Mouse (Mus musculus): ENCODE measurements around the gene Rnf114. TPM values are rescaled to one million over a fixed set of nuclear protein-coding genes. Genes with fewer than 3 reads are reported as not detected.

The Rnf114 gene
- polyA plus RNA-seq, 1 experiment from 2014 or later, result 111 TPM

GRCm38 (mm10) chr2:167539536-167540476 is 47.4 kb downstream of the Rnf114 start:
- Histone ChIP-seq H3K27ac (ENCODE audit: low read depth, low read length) (no peak overlapping the region), H3K36me3 (ENCODE audit: control insufficient read depth, insufficient read depth, low read length) (no peaks in the 10 kb centered on the region), H3K27me3 (ENCODE audit: control insufficient read depth, insufficient read depth, low read length) (peaks cover 8% of the 10 kb centered on the region), H3K9ac (replicated peaks; ENCODE audit: low read depth, low read length) (0 out of 2 replicates have a peak overlapping the region, but pooled peaks have one; percentile 32), H3K4me1 (ENCODE audit: control insufficient read depth, insufficient read depth, low read length) (peaks cover 9% of the 10 kb centered on the region; the same call in 1 of the 2 replicates), H3K4me3 (ENCODE audit: low read depth, low read length) (peak overlapping the region; percentile 17; the same call in 1 of the 2 replicates), H3K9me3 (ENCODE audit: control insufficient read depth, low read length) (no peaks in the 10 kb centered on the region), H3K4me2 (ENCODE audit: low read depth, low read length) (peak overlapping the region; percentile 17)
- 20% methylated on average over 14 of the region's 14 CpGs for WGBS
- no peak for ATAC-seq (ENCODE audit: low read depth)

GRCm38 (mm10) chr2:167540477-167541110 is 48.1 kb downstream of the Rnf114 start:
- no peak for ATAC-seq (ENCODE audit: low read depth)
- WGBS, result 16% methylated on average over 12 of the region's 12 CpGs
- Histone ChIP-seq H3K27me3 (ENCODE audit: control insufficient read depth, insufficient read depth, low read length) (peaks cover 8% of the 10 kb centered on the region), H3K9me3 (ENCODE audit: control insufficient read depth, low read length) (no peaks in the 10 kb centered on the region), H3K4me2 (ENCODE audit: low read depth, low read length) (peak overlapping the region; percentile 17; the same call in 1 of the 2 replicates), H3K4me3 (ENCODE audit: low read depth, low read length) (peak overlapping the region; percentile 17; the same call in 1 of the 2 replicates), H3K36me3 (ENCODE audit: control insufficient read depth, insufficient read depth, low read length) (no peaks in the 10 kb centered on the region), H3K27ac (ENCODE audit: low read depth, low read length) (no peak overlapping the region), H3K4me1 (ENCODE audit: control insufficient read depth, insufficient read depth, low read length) (peaks cover 9% of the 10 kb centered on the region; the same call in 1 of the 2 replicates), H3K9ac (replicated peaks; ENCODE audit: low read depth, low read length) (0 out of 2 replicates have a peak overlapping the region, but pooled peaks have one; percentile 0)

GRCm38 (mm10) chr2:167541324-167541723 is 48.9 kb downstream of the Rnf114 start:
- Histone ChIP-seq H3K4me1 (ENCODE audit: control insufficient read depth, insufficient read depth, low read length) (peaks cover 9% of the 10 kb centered on the region; the same call in 1 of the 2 replicates), H3K9ac (replicated peaks; ENCODE audit: low read depth, low read length) (no peak overlapping the region), H3K4me3 (ENCODE audit: low read depth, low read length) (no peak overlapping the region), H3K9me3 (ENCODE audit: control insufficient read depth, low read length) (no peaks in the 10 kb centered on the region), H3K27me3 (ENCODE audit: control insufficient read depth, insufficient read depth, low read length) (peaks cover 8% of the 10 kb centered on the region), H3K36me3 (ENCODE audit: control insufficient read depth, insufficient read depth, low read length) (no peaks in the 10 kb centered on the region), H3K27ac (ENCODE audit: low read depth, low read length) (no peak overlapping the region), H3K4me2 (ENCODE audit: low read depth, low read length) (no peak overlapping the region; the same call in 1 of the 2 replicates)
- ATAC-seq (ENCODE audit: low read depth), result no peak
- WGBS, result 14% methylated on average over 6 of the region's 6 CpGs

GRCm38 (mm10) chr2:167541761-167542160 is 49.3 kb downstream of the Rnf114 start:
- ATAC-seq (ENCODE audit: low read depth), result no peak
- peaks cover 9% of the 10 kb centered on the region; the same call in 1 of the 2 replicates for H3K4me1 ChIP-seq (ENCODE audit: control insufficient read depth, insufficient read depth, low read length)

GRCm38 (mm10) chr2:167542361-167542760 is 49.9 kb downstream of the Rnf114 start:
- no peak for ATAC-seq (ENCODE audit: low read depth)
- Histone ChIP-seq H3K36me3 (ENCODE audit: control insufficient read depth, insufficient read depth, low read length) (no peaks in the 10 kb centered on the region), H3K27me3 (ENCODE audit: control insufficient read depth, insufficient read depth, low read length) (peaks cover 4% of the 10 kb centered on the region), H3K4me2 (ENCODE audit: low read depth, low read length) (no peak overlapping the region), H3K4me1 (ENCODE audit: control insufficient read depth, insufficient read depth, low read length) (peaks cover 9% of the 10 kb centered on the region; the same call in 1 of the 2 replicates), H3K9me3 (ENCODE audit: control insufficient read depth, low read length) (no peaks in the 10 kb centered on the region), H3K27ac (ENCODE audit: low read depth, low read length) (no peak overlapping the region), H3K9ac (replicated peaks; ENCODE audit: low read depth, low read length) (no peak overlapping the region), H3K4me3 (ENCODE audit: low read depth, low read length) (no peak overlapping the region)
- 70% methylated on average over 4 of the region's 4 CpGs for WGBS

More at GRCm38 (mm10) chr2:167541761-167542160, 49.3 kb downstream of the Rnf114 start:
- Histone ChIP-seq H3K9me3 (ENCODE audit: control insufficient read depth, low read length) (no peaks in the 10 kb centered on the region), H3K27me3 (ENCODE audit: control insufficient read depth, insufficient read depth, low read length) (peaks cover 8% of the 10 kb centered on the region), H3K9ac (replicated peaks; ENCODE audit: low read depth, low read length) (no peak overlapping the region), H3K4me2 (ENCODE audit: low read depth, low read length) (no peak overlapping the region), H3K4me3 (ENCODE audit: low read depth, low read length) (no peak overlapping the region), H3K36me3 (ENCODE audit: control insufficient read depth, insufficient read depth, low read length) (no peaks in the 10 kb centered on the region), H3K27ac (ENCODE audit: low read depth, low read length) (no peak overlapping the region)
- 80% methylated on average over 12 of the region's 12 CpGs for WGBS

- ATAC-seq (ENCODE audit: low read depth), result no peak
- H3K9ac ChIP-seq (replicated peaks; ENCODE audit: low read depth, low read length), result no peak overlapping the region
- H3K9me3 ChIP-seq (ENCODE audit: control insufficient read depth, low read length), result no peaks in the 10 kb centered on the region
- no peak overlapping the region for H3K4me2 ChIP-seq (ENCODE audit: low read depth, low read length)
- no peaks in the 10 kb centered on the region for H3K36me3 ChIP-seq (ENCODE audit: control insufficient read depth, insufficient read depth, low read length)
- H3K27me3 ChIP-seq (ENCODE audit: control insufficient read depth, insufficient read depth, low read length), result peaks cover 3% of the 10 kb centered on the region; the same call in 1 of the 2 replicates
- H3K4me3 ChIP-seq (ENCODE audit: low read depth, low read length), result no peak overlapping the region
- WGBS, result 21% methylated on average over 16 of the region's 16 CpGs
- peaks cover 9% of the 10 kb centered on the region; the same call in 1 of the 2 replicates for H3K4me1 ChIP-seq (ENCODE audit: control insufficient read depth, insufficient read depth, low read length)
- H3K27ac ChIP-seq (ENCODE audit: low read depth, low read length), result peak overlapping the region; percentile 28; the same call in 1 of the 2 replicates
Observed at GRCm38 (mm10) chr2:167543121-167544003, 50.9 kb downstream of the Rnf114 start.

GRCm38 (mm10) chr2:167544004-167544356 is 51.5 kb downstream of the Rnf114 start:
- Histone ChIP-seq H3K27ac (ENCODE audit: low read depth, low read length) (peak overlapping the region; percentile 4; the same call in 1 of the 2 replicates), H3K4me2 (ENCODE audit: low read depth, low read length) (no peak overlapping the region), H3K9me3 (ENCODE audit: control insufficient read depth, low read length) (no peaks in the 10 kb centered on the region), H3K4me1 (ENCODE audit: control insufficient read depth, insufficient read depth, low read length) (peaks cover 9% of the 10 kb centered on the region; the same call in 1 of the 2 replicates), H3K9ac (replicated peaks; ENCODE audit: low read depth, low read length) (no peak overlapping the region), H3K27me3 (ENCODE audit: control insufficient read depth, insufficient read depth, low read length) (peaks cover 2% of the 10 kb centered on the region; the same call in 1 of the 2 replicates), H3K36me3 (ENCODE audit: control insufficient read depth, insufficient read depth, low read length) (no peaks in the 10 kb centered on the region), H3K4me3 (ENCODE audit: low read depth, low read length) (no peak overlapping the region)
- ATAC-seq (ENCODE audit: low read depth), result no peak
- 2% methylated on average over 4 of the region's 4 CpGs for WGBS

- ATAC-seq (ENCODE audit: low read depth), result no peak
- H3K9me3 ChIP-seq (ENCODE audit: control insufficient read depth, low read length), result no peaks in the 10 kb centered on the region
- H3K27ac ChIP-seq (ENCODE audit: low read depth, low read length), result peak overlapping the region; percentile 4; the same call in 1 of the 2 replicates
- H3K4me1 ChIP-seq (ENCODE audit: control insufficient read depth, insufficient read depth, low read length), result peaks cover 9% of the 10 kb centered on the region; the same call in 1 of the 2 replicates
- no peaks in the 10 kb centered on the region for H3K36me3 ChIP-seq (ENCODE audit: control insufficient read depth, insufficient read depth, low read length)
- 46% methylated on average over 5 of the region's 5 CpGs for WGBS
- no peaks in the 10 kb centered on the region for H3K27me3 ChIP-seq (ENCODE audit: control insufficient read depth, insufficient read depth, low read length)
- H3K9ac ChIP-seq (replicated peaks; ENCODE audit: low read depth, low read length), result no peak overlapping the region
- no peak overlapping the region for H3K4me2 ChIP-seq (ENCODE audit: low read depth, low read length)
- no peak overlapping the region for H3K4me3 ChIP-seq (ENCODE audit: low read depth, low read length)
Observed at GRCm38 (mm10) chr2:167544456-167544855, 52.0 kb downstream of the Rnf114 start.
